Mouse (Mus musculus) C2C12 (cell line): ENCODE data around the gene Rdh1. TPM values are rescaled to one million over a fixed set of nuclear protein-coding genes. Genes with fewer than 3 reads are reported as not detected.

Source experiments
- H3K27me3 ChIP-seq: one replicate; pipeline ENCODE4 v1.6.1; 2011; ENCODE audit not compliant: control insufficient read depth, insufficient read depth, insufficient read length
- H3K36me3 ChIP-seq: one replicate; pipeline ENCODE4 v1.6.1; 2011; ENCODE audit not compliant: control insufficient read depth, insufficient read depth
- H3K4me3 ChIP-seq: one replicate; pipeline ENCODE4 v1.5.1; 2011; ENCODE audit warnings: mild to moderate bottlenecking, control low read depth; ENCODE audit not compliant: poor library complexity, insufficient read depth, severe bottlenecking
- H3K79me2 ChIP-seq: one replicate; pipeline ENCODE4 v1.6.1; 2011; ENCODE audit not compliant: control insufficient read depth, insufficient read depth
- H3K79me3 ChIP-seq: one replicate; pipeline ENCODE4 v1.6.1; 2011; ENCODE audit warnings: low read depth, control low read depth
- H3ac ChIP-seq: one replicate; pipeline ENCODE3; 2011; ENCODE audit warnings: low read depth; ENCODE audit not compliant: control insufficient read depth, insufficient read length
- CEBPB ChIP-seq: IDR thresholded peaks from one replicate; pipeline ENCODE4 v1.6.1; 2011; ENCODE audit warnings: low read depth, mild to moderate bottlenecking, control low read depth, moderate library complexity
- CTCF ChIP-seq: IDR thresholded peaks from one replicate; pipeline ENCODE4 v1.5.1; 2011; ENCODE audit not compliant: control insufficient read depth, insufficient read depth, insufficient read length
- FOSL1 ChIP-seq: IDR thresholded peaks from one replicate; pipeline ENCODE4 v1.8.0; 2011; ENCODE audit warnings: mild to moderate bottlenecking, low read length; ENCODE audit not compliant: poor library complexity, insufficient read depth, severe bottlenecking
- MAX ChIP-seq: IDR thresholded peaks from one replicate; pipeline ENCODE4 v1.6.1; 2011; ENCODE audit warnings: mild to moderate bottlenecking, control low read depth
- MYOD1 ChIP-seq: IDR thresholded peaks from one replicate; pipeline ENCODE4 v1.6.1; 2011; ENCODE audit warnings: low read depth; ENCODE audit not compliant: control insufficient read depth, insufficient read length
- MYOG ChIP-seq: IDR thresholded peaks from one replicate; pipeline ENCODE4 v1.6.1; 2011; ENCODE audit not compliant: control insufficient read depth, insufficient read length; ENCODE audit errors: extremely low read depth
- USF1 ChIP-seq: IDR thresholded peaks from one replicate; pipeline ENCODE4 v1.6.1; 2011; ENCODE audit warnings: low read depth, mild to moderate bottlenecking, control low read depth, moderate library complexity
- polyA plus RNA-seq: library from polyadenylated mRNA; unstranded; fragments of >200 nt; fragmentation: generic; extraction: Trizol; gene quantifications from one replicate; pipeline ENCODE4 v1.2.1, GENCODE M21; 2012; ENCODE audit warnings: missing spikeins

The Rdh1 gene
- polyA plus RNA-seq, 1 experiment: 0.01 TPM

GRCm38 (mm10) chr10:127725136-127725535, 34.4 kb upstream of the Rdh1 start:
- Histone ChIP-seq H3K79me2 (no peaks in the 10 kb centered on the region), H3K27me3 (peaks cover 83% of the 10 kb centered on the region), H3ac (no peak overlapping the region), H3K4me3 (no peak overlapping the region), H3K79me3 (no peaks in the 10 kb centered on the region), H3K36me3 (no peaks in the 10 kb centered on the region)
- TF ChIP-seq MYOD1 (no peak), FOSL1 (no peak), CTCF (no peak)

GRCm38 (mm10) chr10:127728437-127728836, 31.1 kb upstream of the Rdh1 start:
- Histone ChIP-seq H3K27me3 (peaks cover 78% of the 10 kb centered on the region), H3K4me3 (no peak overlapping the region), H3K79me3 (no peaks in the 10 kb centered on the region), H3ac (no peak overlapping the region), H3K36me3 (no peaks in the 10 kb centered on the region), H3K79me2 (no peaks in the 10 kb centered on the region)
- TF ChIP-seq MYOD1 (no peak), CTCF (no peak), CEBPB (no peak), FOSL1 (no peak), USF1 (no peak), MAX (no peak), MYOG (no peak)

DNA sequence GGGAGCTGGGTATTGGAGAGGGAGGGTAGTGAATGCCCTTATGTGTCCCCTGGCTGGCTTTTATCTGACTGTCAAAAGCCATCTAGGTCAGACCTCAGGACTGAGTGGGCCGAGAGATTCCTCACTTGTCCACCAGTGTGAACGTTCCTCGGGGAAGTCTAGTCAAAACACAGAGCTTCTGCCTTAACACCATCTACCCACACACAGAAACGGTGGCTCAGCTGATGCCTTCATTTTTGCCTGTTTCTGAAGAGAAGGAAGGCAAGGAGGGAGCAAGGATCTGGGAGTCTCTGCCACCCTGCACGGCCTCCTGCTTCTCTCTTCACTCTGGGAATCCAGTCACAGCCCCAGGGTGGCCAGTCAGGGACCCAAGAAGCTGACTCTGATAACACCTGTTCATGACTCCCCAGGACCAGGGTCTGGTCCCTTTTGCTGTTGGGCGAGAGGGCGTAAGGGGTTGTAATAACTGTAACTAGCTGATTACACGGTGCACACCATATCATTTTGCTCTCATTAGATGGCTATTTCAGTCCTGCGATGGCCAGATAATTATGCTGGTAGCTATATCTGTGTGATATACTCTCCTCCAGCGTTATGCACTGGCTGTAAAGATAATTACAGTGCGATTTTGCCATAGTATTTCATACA, 29.1 kb upstream of the Rdh1 start:
- Histone ChIP-seq H3K36me3 (no peaks in the 10 kb centered on the region), H3K27me3 (peaks cover 82% of the 10 kb centered on the region), H3ac (no peak overlapping the region), H3K79me2 (no peaks in the 10 kb centered on the region), H3K79me3 (no peaks in the 10 kb centered on the region), H3K4me3 (no peak overlapping the region)
- TF ChIP-seq CTCF (no peak), MAX (no peak), CEBPB (no peak), USF1 (no peak), MYOD1 (no peak), FOSL1 (no peak), MYOG (no peak)

DNA sequence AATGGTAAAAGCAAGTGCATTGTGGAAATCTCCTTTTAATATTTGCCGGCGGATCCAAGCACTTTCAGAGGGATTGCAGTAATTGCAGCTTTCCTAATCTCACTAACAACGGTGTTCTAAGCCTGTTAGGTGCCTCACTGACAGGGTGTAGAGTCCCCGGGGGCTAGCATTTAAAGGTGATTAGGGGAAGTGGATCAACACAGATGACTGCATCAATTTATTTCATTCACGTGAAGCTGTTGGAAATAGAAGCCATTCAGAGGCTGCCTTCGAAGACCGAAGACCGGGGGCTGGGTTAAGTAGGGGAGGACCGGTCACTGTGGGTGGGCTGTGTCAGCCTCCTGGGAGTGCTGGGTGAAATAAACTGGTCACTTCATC, 28.6 kb upstream of the Rdh1 start:
- H3ac ChIP-seq: no peak overlapping the region
- no peak overlapping the region for H3K4me3 ChIP-seq
- no peaks in the 10 kb centered on the region for H3K79me3 ChIP-seq
- no peaks in the 10 kb centered on the region for H3K79me2 ChIP-seq
- no peaks in the 10 kb centered on the region for H3K36me3 ChIP-seq
- TF ChIP-seq USF1 (no peak), MYOD1 (no peak), CEBPB (no peak), FOSL1 (no peak), MAX (no peak), CTCF (no peak), MYOG (no peak)
- peaks cover 79% of the 10 kb centered on the region for H3K27me3 ChIP-seq

DNA sequence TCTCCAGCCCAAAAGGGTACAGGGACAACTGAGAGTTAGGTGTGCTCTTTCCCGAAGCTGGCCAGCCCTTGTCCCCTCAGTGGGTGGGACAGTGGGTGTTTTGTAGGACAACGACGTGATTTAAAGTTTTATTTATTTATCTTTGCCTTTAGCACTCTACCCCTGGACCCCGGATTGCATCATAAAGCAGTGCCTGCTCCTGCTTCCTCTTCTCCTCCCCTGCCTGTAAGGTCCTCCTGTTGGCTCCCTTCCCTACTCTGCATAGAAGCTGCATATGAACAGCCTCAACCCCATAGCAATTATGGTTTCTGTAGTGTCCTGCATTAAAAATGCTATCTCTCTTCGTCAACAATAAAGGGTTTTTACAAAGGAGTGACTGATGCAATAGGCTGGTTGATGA, 28.1 kb upstream of the Rdh1 start:
- TF ChIP-seq MYOG (no peak), MYOD1 (no peak), CTCF (no peak), USF1 (no peak), CEBPB (no peak), FOSL1 (no peak), MAX (no peak)
- Histone ChIP-seq H3ac (no peak overlapping the region), H3K79me2 (no peaks in the 10 kb centered on the region), H3K4me3 (no peak overlapping the region), H3K79me3 (no peaks in the 10 kb centered on the region), H3K36me3 (no peaks in the 10 kb centered on the region), H3K27me3 (peaks cover 74% of the 10 kb centered on the region)

- H3ac ChIP-seq: no peak overlapping the region
- no peaks in the 10 kb centered on the region for H3K79me3 ChIP-seq
- H3K27me3 ChIP-seq: peaks cover 44% of the 10 kb centered on the region
- H3K36me3 ChIP-seq: no peaks in the 10 kb centered on the region
- H3K79me2 ChIP-seq: no peaks in the 10 kb centered on the region
- no peak overlapping the region for H3K4me3 ChIP-seq
- TF ChIP-seq USF1 (no peak), CEBPB (no peak), MAX (no peak), CTCF (no peak)
These were observed 25.1 kb upstream of the Rdh1 start for GRCm38 (mm10) chr10:127734434-127734833.
